Mouse (Mus musculus) lung, adult 2 months (tissue): ENCODE results near the gene Mmp19.

ENCODE experiments used
- CTCF ChIP-seq: fragments of 200-500 bp; IDR thresholded peaks from 2 replicates; pipeline ENCODE4 v1.5.1; 2011; ENCODE audit warnings: mild to moderate bottlenecking, low read length, control low read depth; ENCODE audit not compliant: insufficient read depth
- POLR2A ChIP-seq: fragments of 200-500 bp; IDR thresholded peaks from 2 replicates; pipeline ENCODE4 v1.6.1; 2011; ENCODE audit warnings: low read depth, mild to moderate bottlenecking, control low read depth, low read length, borderline replicate concordance; ENCODE audit errors: extremely low read depth

DNA sequence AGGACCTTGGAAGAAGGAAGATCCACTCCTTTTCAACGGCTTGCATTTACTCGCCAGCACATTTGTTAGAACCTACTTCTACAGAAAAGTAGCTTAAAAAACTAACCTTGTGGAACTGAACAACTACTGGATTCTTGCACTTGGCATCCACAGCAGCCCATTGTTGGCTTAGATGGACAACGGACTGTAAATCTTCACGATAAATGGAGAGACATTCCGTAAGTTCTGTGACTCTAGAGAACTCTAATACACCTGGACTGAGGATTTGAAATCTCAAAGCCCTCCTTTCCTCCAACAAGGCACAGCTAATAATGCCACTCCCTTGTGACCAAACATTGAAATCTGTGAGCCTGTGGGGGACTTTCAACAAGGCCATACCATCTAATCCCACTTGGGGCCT lies 52.5 kb downstream of the Mmp19 start:
- no peak for TF ChIP-seq CTCF
- no peak for TF ChIP-seq POLR2A
